Mouse (Mus musculus) testis, postnatal 14 days (tissue): ENCODE results near the gene Gm5617.
A peak's percentile ranks its signal among the peaks of the same experiment; 100 is the strongest.
"Not testable (repeated sequence)": the region's sequence is repeated elsewhere in the genome, so short reads cannot be mapped to it uniquely, and the experiment has no call there.

Experiments
- DNase-seq: peaks from one replicate; pipeline ENCODE4 v3.0.0; 2021; ENCODE audit warnings: low spot score

Gm5617 gene

GRCm38 (mm10) chr9:48494817-48495547, at the start of gene Gm5617, which contains the start of gene Rbm7:
Gene Gm5617 (plus strand): TSS chr9:48495442.
Gene Rbm7 (minus strand): TSS chr9:48495299.
- peak; percentile 97 for DNase-seq

DNA sequence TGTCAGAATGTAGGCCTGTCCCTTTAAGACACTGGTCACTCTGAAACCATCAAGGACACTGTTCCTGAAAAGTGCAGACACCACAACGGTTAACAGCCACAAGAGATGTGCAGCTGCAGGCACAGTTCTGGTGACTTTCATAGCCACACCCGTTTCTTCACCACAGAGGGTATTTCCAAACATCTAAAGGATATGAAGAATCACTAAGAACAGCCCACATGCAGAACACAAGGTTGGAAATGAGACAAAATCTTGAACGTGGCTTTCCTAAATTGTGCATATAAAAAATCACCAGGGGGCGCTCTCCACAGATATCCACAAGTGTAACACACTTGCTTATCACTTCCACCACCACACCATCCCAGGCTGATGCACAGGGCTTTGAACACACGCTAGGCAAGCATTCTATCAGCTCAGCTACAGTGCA, 47.4 kb upstream of the Gm5617 start:
- DNase-seq, result no peak

DNA sequence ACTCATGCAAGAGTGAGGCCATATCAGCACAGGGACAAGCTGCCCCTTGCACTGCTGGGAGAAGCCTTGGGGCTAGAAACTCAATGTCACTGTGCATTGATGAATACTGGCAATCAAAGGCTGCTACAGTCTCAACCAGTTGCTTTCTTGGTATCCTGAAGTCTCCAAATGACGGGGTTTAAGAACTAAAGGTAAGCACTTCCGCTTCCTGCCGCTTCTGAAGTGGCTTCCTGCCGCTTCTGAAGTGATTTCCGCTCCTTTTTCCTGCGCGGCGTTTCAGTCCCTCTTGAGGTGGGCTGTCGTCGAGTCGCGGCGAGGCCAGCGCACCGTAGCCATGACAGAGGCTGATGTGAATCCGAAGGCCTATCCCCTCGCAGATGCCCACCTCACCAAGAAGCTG, 45.2 kb upstream of the Gm5617 start:
- no peak for DNase-seq

DNA sequence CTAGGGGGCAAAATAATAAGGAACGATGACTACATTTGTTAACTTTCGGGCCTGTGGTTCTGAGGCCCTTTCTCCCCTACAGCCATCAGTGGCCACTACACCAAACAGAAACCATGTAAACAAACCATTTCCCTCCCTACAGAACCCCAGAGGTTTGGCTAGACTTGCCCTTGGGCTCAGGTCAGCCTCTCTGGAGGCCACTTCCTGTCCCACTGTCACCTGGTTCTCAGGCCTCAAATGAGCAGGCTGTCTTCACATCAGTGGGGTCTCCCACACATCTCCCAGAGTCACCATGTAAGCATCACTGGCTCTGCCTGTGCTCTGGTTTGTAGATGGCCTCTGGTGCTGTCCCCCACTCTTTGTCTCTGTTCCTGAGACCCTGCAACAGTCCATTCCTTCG, 39.3 kb upstream of the Gm5617 start:
- no peak for DNase-seq

- DNase-seq, result no peak
Observed at GRCm38 (mm10) chr9:48458879-48459278, 36.4 kb upstream of the Gm5617 start.

DNA sequence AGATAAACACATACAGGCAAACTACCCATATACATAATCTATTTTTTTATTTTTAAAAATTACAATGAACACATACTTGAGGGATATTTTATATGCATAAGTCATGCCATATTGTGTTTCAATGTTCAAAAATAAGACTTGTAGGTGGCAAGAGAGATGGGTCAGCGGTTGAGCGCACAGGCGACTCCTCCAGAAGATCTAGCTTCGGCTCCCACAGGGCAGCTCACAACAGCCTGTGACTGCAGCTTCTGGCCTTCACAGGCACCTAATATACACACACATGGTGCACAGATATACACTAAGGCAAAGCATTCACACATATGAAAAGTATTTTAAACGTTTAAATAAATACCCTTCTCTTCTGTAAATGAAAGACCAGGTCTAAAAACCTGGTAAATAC, 35.9 kb upstream of the Gm5617 start:
- DNase-seq, result no peak

DNA sequence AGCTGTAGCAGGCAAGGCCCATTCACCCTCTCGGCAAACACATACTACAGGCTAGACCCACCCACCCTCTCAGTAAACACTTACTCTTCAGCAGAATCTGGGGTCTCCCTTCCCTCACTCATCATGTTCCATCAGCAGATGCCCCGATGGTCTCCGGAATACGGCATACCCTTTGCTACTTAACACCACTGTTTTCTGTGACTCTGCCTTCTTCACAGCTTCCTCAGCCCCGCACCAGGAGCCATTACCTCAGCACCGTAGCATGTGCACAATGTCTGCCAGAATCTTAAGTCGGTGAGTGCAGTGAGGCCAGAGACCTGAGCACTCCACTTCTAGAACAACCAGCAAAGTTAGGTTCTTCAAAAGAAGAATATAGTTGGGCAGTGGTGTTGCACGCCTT, 34.5 kb upstream of the Gm5617 start:
- DNase-seq, result no peak

GRCm38 (mm10) chr9:48461545-48461944, 33.7 kb upstream of the Gm5617 start:
- peak; percentile 36 for DNase-seq

DNA sequence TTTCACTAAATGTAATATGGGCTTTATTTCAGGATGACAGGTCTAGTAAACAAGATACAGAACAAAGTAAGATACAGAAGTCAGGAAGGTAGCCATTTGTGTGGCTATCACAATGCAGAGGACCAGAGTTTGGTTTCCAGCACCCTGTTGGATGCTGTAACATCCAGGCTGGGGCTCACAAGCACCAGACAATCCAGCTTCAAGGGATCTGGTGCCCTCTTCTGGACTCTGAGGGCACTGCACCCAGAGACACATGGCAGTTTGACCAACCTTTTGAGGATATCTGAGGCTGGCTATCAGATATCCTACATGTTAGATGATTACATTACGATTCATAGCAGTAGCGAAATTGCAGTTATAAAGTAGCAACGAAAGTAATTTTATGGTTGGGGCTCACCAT, 29.6 kb upstream of the Gm5617 start:
- no peak for DNase-seq

DNA sequence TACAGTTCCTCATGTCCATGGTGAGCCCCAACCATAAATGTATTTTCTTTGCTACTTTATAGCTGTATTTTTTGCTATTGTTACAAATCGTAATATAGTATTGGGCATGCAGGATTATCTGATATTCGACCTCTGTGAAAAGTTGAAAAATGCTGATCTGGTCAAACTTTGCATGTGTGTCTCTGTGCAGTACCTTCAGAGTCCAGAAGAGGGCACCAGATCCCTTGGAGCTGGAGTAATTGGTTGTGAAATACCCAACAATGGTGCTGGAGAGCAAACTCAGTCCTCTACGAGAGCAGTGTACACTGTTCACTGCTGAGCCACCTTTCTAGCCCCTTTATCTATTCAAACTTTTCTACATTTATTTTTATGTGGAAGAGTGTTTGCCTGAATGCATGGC, 28.4 kb upstream of the Gm5617 start:
- DNase-seq, result peak; percentile 36

DNA sequence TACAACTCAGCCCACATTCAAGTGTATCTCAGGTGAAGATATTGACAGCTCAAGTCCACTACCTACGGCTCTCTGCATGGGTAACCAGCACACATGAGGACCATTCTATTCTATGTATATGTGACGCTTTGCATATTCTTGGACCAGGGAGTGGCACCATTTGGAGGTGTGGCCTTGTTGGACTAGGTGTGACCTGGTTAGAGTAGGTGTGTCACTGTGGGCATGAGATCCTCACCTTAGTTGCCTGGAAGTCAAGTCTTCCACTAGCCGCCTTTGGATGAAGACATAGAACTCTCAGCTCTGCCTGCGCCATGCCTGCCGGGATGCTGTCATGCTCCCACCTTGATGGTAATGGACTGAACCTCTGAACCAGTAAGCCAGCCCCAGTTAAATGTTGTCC, 27.8 kb upstream of the Gm5617 start:
- DNase-seq, result not testable (repeated sequence)

- DNase-seq, result no peak
Observed at GRCm38 (mm10) chr9:48472441-48473025, 22.7 kb upstream of the Gm5617 start.

GRCm38 (mm10) chr9:48473131-48473530, 22.1 kb upstream of the Gm5617 start:
- no peak for DNase-seq

DNA sequence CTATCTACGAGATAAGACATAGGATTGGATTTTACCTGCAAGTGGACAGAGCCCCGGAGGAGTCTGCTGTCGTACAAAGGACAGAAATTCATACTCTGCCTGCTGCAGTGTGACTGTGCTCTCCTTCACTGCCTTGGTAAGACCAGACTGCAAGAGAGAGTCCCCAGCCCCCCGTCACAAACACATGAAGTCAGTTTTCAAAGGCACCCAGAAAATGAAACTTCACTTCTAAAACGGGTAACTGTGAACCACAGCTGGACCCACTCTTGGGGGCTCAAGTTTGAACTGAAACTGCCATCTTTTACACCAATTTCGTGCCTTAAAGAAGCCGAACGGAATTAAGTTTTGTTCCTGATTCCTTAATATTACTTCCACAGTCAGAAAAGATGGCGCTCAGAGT, 20.9 kb upstream of the Gm5617 start:
- DNase-seq, result no peak

DNA sequence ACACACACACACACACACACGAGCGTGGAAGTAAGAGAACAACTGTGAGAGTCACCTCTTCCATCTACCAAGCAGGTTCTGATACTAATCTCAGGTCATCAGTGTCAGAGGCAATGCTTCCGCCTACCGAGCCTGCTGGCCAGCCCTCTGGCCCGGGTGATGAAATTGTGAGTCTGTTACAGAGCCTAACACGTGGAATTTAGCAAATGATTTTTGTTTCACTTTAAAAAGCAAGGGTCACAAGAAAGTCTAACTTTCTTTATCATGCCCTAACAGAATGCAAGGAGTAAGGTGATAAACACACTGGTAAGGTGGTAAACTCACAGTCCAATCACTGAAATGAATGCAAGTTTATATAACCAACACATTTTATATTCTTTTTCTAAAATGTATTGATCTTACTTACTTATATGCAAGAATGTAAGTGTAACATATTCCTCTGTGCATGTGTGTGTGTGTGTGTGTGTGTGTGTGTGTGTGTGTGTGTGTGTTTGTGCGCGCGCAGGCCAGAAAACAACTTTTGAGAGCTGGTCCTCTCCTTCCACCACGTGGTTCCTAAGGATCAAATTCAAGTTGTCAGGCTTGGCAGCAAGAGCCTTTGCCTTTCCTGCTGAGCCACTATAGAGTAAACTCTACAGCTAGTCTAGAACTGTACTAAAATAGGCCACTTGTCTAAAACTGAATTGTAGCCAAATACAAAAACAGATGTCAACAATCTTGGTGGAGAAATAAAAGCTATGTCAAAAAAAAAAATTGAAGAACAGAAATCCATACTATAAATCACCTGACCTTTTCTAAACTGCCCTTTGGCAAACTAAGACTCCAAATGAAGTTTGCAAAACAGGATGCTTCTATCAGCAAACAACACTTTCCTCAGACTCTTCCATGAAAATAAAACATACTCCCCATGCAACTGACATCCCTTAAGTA, 18.7 kb upstream of the Gm5617 start:
- DNase-seq, result no peak

- no peak for DNase-seq
Observed at GRCm38 (mm10) chr9:48478808-48479207, 16.4 kb upstream of the Gm5617 start.

- no peak for DNase-seq
Observed at GRCm38 (mm10) chr9:48479838-48480410, 15.3 kb upstream of the Gm5617 start.

- DNase-seq, result peak; percentile 95
Observed at GRCm38 (mm10) chr9:48480411-48481213, 14.6 kb upstream of the Gm5617 start, which contains the start of gene Rexo2. Gene Rexo2 (minus strand): TSS chr9:48480623.

DNA sequence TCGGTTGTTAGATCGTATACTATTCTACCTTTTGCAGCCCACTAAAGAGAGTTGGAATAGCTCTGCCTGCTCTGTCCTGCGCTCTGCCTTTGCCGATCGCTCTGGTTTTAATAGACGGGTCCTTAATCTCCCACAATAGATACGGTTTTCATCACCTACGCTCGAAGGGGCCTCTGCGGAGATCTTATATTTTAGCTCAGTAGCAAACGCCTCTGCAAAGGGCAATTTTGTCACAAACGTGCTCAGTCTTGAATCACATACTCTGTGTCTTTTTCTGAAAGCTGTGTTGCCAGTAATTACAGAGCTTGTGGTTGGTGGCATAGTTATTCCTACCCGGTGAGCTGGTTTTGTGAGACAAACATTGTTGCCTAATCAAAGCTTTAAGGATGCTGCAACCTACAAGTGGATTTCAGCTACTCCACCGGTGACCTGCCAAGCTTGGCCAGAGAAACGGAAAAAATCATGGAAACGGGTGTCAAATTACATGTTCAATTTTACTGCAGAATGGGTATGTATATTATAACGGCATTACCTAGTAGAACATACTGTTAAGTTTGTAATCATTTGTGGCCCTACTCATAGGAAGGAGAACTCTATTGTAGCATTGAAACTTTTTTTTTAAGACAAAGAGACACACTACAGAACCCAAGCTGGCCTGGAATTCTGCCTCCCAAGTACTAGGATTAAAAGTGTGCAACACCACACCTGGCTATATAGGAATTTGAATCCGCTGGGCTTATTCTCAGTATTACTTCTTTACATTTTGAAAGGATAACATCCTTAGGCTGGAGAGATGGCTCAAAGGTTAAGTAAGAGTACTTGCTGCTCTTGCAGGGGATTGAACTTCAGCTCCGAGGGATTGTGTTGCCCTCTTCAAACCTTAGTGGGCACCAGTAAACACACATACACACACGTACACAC, 13.8 kb upstream of the Gm5617 start:
- peak; percentile 54 for DNase-seq

DNA sequence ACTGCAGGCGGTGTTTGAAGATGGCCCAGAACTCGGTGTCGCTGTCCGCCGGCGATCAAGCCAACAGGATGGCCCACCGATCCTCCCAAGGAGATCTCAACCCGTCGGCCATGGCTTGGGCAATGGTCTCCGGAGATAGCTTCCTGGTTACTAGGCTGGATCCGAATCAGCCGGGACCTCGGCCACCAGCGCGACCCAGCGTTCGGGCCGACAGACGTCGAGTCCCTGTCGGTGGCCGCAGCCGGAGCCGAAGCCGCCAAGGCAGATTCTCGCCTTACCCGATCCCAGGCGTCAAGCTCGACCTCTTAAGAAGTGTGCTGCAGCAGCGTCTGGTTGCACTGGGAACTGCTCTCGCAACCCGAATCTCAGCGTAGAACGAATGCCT, 298 bp downstream of the Gm5617 start:
- DNase-seq, result no peak
